Mouse (Mus musculus) hindbrain, postnatal 0 days (tissue): ENCODE measurements at regions not wholly inside any gene's neighbourhood (a gene's known extent, or its start where the extent isn't known, plus 50 kb on each side); places are given as distances from the start of the nearest gene placed in this dataset.

Experiments used
- ATAC-seq: fragments of 200-750 bp; cut with Nextera tagmentation; 2 replicates; pipeline ENCODE4 v1.8.0; 2017; ENCODE audit warnings: mild to moderate bottlenecking, moderate TSS enrichment, moderate library complexity
- DNase-seq: peaks from one replicate; pipeline ENCODE4 v3.0.0-alpha.2; 2015; ENCODE audit warnings: low spot score
- H3K27ac ChIP-seq: fragments of 300-500 bp; sonication (generic); 2 replicates; pipeline ENCODE4 v1.5.1; 2014; ENCODE audit warnings: mild to moderate bottlenecking
- H3K27me3 ChIP-seq: fragments of 300-500 bp; sonication (generic); 2 replicates; pipeline ENCODE4 v1.6.1; 2014; ENCODE audit warnings: low read length, mixed read lengths; ENCODE audit not compliant: insufficient read depth
- H3K36me3 ChIP-seq: fragments of 300-500 bp; sonication (generic); 2 replicates; pipeline ENCODE4 v1.6.1; 2014; ENCODE audit warnings: low read length, mixed read lengths; ENCODE audit not compliant: insufficient read depth
- H3K4me1 ChIP-seq: fragments of 300-500 bp; sonication (generic); 2 replicates; pipeline ENCODE4 v1.6.1; 2014; ENCODE audit warnings: antibody characterized with exemption, low read length, mixed read lengths; ENCODE audit not compliant: insufficient read depth
- H3K4me2 ChIP-seq: fragments of 300-500 bp; sonication (generic); 2 replicates; pipeline ENCODE4 v1.6.1; 2014; ENCODE audit warnings: low read depth, mild to moderate bottlenecking, low read length, moderate library complexity, mixed read lengths
- H3K4me3 ChIP-seq: fragments of 300-500 bp; sonication (generic); 2 replicates; pipeline ENCODE4 v1.5.1; 2014; ENCODE audit warnings: low read length
- H3K9ac ChIP-seq: fragments of 300-500 bp; sonication (generic); replicated peaks from 2 replicates; pipeline ENCODE4 v1.6.1; 2014; ENCODE audit warnings: mild to moderate bottlenecking, low read length, moderate library complexity, mixed read lengths
- H3K9me3 ChIP-seq: fragments of 300-500 bp; sonication (generic); 2 replicates; pipeline ENCODE4 v1.6.1; 2016; ENCODE audit warnings: low read length, mixed read lengths
- CTCF ChIP-seq: IDR thresholded peaks from 2 replicates; pipeline ENCODE4 v1.5.1; 2016; ENCODE audit warnings: antibody characterized with exemption, control low read depth, low read depth
- WGBS: fragments of 180-500 bp; shearing (Covaris S2); extraction: QIAGEN DNeasy Blood & Tissue Kit; methylation state at CpG from one replicate; pipeline ENCODE4 v1.1.7; 2014; 5-methylcytosine and 5-hydroxymethylcytosine counted together

DNA sequence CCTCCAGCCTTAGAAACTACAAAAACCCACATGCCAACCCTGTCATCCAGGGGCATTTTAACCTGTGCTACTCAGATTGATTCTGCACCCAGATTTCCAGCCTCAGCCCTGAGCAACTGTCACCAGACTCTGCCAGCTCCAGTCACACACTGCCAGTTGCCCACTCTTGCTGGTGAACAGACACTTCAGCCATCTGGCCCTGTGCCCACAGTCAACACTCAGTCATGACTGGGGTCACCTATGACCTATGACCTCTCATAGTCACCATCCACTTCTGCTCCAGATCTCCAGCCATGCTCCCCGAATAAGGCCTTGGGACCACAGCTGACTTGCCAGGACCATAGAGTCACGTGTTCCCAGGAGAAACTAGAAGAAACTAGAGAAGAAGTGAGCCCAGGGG, 146.0 kb upstream of the Spred2 start:
- Histone ChIP-seq H3K4me1 (no peaks in the 10 kb centered on the region), H3K9me3 (no peaks in the 10 kb centered on the region), H3K27me3 (no peaks in the 10 kb centered on the region), H3K9ac (no peak overlapping the region), H3K4me2 (no peak overlapping the region), H3K36me3 (no peaks in the 10 kb centered on the region), H3K4me3 (no peak overlapping the region), H3K27ac (no peak overlapping the region)
- WGBS, result 89% methylated on average over 2 of the region's 2 CpGs
- ATAC-seq (no peak), DNase-seq (no peak)
- TF ChIP-seq CTCF, result no peak

DNA sequence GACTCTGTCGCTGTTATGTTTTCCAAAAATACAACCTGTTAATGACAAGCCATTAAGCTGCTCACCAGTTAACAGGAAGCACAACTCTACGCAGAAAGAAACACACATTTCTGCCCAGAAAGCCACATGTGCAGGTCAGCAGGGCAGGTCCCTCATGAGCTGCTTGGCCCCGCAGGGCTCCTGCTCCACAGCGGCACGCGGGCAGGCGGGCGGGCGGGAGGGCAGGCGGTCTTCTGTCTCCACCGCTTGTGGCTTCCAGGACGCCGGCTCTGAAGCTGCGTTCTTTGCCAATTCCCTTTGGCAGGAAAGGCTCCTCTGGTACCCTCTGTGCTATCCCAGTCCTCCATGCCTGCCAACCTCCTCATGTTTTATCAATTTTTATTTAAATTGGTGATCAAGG, 139.1 kb upstream of the Spred2 start:
- no peaks in the 10 kb centered on the region for H3K9me3 ChIP-seq
- no peak overlapping the region for H3K4me3 ChIP-seq
- no peak for ATAC-seq
- 51% methylated on average over 14 of the region's 14 CpGs for WGBS
- no peak overlapping the region for H3K9ac ChIP-seq
- no peaks in the 10 kb centered on the region for H3K4me1 ChIP-seq
- H3K27ac ChIP-seq, result no peak overlapping the region
- DNase-seq, result peak; percentile 31
- TF ChIP-seq CTCF, result no peak
- no peak overlapping the region for H3K4me2 ChIP-seq
- H3K27me3 ChIP-seq, result no peaks in the 10 kb centered on the region
- no peaks in the 10 kb centered on the region for H3K36me3 ChIP-seq

GRCm38 (mm10) chr11:19796950-19797670, 127.1 kb upstream of the Spred2 start:
- Histone ChIP-seq H3K4me1 (no peaks in the 10 kb centered on the region), H3K9ac (no peak overlapping the region), H3K4me3 (no peak overlapping the region), H3K36me3 (no peaks in the 10 kb centered on the region), H3K27ac (no peak overlapping the region), H3K4me2 (no peak overlapping the region), H3K27me3 (no peaks in the 10 kb centered on the region), H3K9me3 (no peaks in the 10 kb centered on the region)
- ATAC-seq, result no peak
- no peak for TF ChIP-seq CTCF
- DNase-seq, result no peak
- 57% methylated on average over 4 of the region's 4 CpGs for whole genome bisulfite sequencing

DNA sequence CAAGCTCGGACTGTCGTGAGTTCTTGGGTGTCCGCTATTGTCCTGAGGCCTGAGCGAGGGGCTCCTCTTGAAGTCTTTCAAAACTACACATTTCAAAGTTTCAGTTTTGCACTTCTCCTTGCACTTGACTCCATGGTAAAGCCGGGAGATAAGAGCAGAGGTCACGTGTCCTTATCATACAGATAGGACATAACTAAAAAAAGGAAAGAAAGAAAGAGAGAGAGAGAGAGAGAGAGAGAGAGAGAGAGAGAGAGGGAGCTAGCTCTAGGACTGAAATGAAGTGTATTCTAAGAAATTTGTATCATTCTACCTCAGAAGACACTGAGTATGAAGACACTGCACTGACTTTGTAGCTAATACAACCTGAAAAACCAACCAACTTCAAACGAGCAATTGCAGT, 114.8 kb upstream of the Spred2 start:
- Histone ChIP-seq H3K36me3 (no peaks in the 10 kb centered on the region), H3K4me1 (no peaks in the 10 kb centered on the region), H3K9ac (no peak overlapping the region), H3K27ac (no peak overlapping the region), H3K9me3 (no peaks in the 10 kb centered on the region), H3K27me3 (no peaks in the 10 kb centered on the region), H3K4me2 (no peak overlapping the region), H3K4me3 (no peak overlapping the region)
- ATAC-seq, result no peak
- WGBS, result 88% methylated on average over 7 of the region's 7 CpGs
- TF ChIP-seq CTCF, result no peak
- no peak for DNase-seq

DNA sequence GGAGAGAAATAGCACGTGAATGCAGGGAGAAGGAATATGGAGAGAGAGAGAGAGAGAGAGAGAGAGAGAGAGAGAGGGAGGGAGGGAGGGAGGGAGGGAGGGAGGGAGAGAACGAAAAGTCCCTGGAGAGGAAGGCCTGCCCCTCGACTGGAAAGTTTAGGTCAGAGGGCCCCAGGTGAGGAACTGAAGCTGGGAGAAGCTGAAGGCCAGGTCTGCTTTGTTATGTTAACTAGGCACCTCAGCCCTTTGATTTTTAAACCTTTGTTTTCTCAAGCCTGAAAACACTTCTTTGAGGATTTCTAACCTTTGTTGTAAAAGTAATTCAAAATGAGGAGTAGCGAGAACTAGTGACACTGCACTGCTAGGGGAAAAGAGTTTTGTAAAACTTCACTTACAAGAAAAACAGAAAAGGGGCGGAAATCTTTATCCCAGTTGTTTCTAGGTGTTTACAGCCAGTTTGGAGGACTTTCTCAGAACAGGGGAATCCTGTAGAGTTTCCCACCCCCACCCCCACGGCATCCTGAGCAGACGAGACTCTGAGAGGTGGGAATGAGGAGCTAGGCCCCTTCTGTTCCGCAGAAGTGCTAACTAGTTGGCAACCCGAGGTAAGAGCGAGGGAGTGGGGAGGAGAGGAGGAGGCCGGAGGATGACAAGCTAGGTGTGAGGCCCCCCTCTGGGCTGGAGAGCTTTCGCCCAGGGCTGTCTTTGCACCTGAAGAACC, 112.7 kb upstream of the Spred2 start:
- Histone ChIP-seq H3K27ac (no peak overlapping the region), H3K4me1 (no peaks in the 10 kb centered on the region), H3K9me3 (no peaks in the 10 kb centered on the region), H3K9ac (no peak overlapping the region), H3K36me3 (no peaks in the 10 kb centered on the region), H3K4me3 (no peak overlapping the region), H3K4me2 (no peak overlapping the region), H3K27me3 (no peaks in the 10 kb centered on the region)
- DNase-seq (no peak), ATAC-seq (no peak)
- 27% methylated on average over 12 of the region's 12 CpGs for WGBS
- TF ChIP-seq CTCF, result no peak

DNA sequence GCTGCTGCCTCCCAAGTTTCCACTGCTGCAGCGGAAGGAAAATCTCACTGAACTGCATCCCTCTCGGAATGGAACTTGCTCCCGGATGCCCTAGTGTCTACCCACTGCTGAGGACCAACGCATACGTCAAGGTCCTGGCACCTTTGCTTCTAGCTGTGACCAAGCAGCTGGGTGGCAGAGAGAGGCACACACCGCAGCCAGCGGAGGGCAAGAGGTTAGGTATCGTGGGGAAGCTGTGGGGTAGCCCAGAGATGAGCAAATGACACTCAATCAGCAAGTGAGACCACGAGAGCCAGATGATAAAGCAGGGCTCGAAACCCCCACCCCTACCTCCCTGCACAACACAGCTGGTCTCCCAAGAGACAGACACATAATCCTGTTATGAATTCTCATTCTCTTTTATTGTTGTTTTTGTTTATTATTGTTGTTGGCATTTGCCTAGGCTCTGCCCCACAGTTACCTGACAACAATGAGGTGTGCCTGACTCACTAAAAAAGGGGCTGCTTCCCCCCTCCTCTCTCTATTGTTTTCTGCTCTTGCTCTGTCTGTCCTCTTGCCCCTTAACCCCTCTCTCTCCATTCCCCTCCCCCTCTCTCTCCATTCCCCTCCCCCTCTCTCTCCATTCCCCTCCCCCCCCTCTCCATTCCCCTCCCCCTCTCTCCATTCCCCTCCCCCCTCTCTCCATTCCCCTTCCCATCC, 112.0 kb upstream of the Spred2 start:
- Histone ChIP-seq H3K4me2 (no peak overlapping the region), H3K4me3 (no peak overlapping the region), H3K4me1 (no peaks in the 10 kb centered on the region), H3K27me3 (no peaks in the 10 kb centered on the region), H3K27ac (no peak overlapping the region), H3K36me3 (no peaks in the 10 kb centered on the region), H3K9ac (no peak overlapping the region), H3K9me3 (no peaks in the 10 kb centered on the region)
- ATAC-seq, result no peak
- no peak for TF ChIP-seq CTCF
- WGBS, result 16% methylated on average over 10 of the region's 10 CpGs
- DNase-seq, result no peak
